Mouse (Mus musculus) lung, embryonic 15.5 days (tissue): ENCODE data around the gene Klhl5. TPM values are rescaled to one million over a fixed set of nuclear protein-coding genes. Genes with fewer than 3 reads are reported as not detected.
A peak's percentile ranks its signal among the peaks of the same experiment; 100 is the strongest.

ENCODE experiments used
- ATAC-seq: fragments of 200-750 bp; cut with Nextera tagmentation; 2 replicates; pipeline ENCODE4 v1.8.0; 2017; ENCODE audit warnings: moderate number of reproducible peaks, borderline replicate concordance; ENCODE audit not compliant: low FRiP score, low TSS enrichment; ENCODE audit errors: extremely low read depth
- H3K27ac ChIP-seq: fragments of 300-500 bp; sonication (generic); 2 replicates; pipeline ENCODE4 v1.5.1; 2015; ENCODE audit warnings: moderate library complexity, mild to moderate bottlenecking, inconsistent platforms
- H3K27me3 ChIP-seq: fragments of 300-500 bp; sonication (generic); 2 replicates; pipeline ENCODE4 v1.6.1; 2015; ENCODE audit warnings: inconsistent platforms
- H3K36me3 ChIP-seq: fragments of 300-500 bp; sonication (generic); 2 replicates; pipeline ENCODE4 v1.6.1; 2015; ENCODE audit warnings: inconsistent platforms
- H3K4me1 ChIP-seq: fragments of 300-500 bp; sonication (generic); 2 replicates; pipeline ENCODE4 v1.6.1; 2015; ENCODE audit warnings: inconsistent platforms
- H3K4me2 ChIP-seq: fragments of 300-500 bp; sonication (generic); 2 replicates; pipeline ENCODE4 v1.6.1; 2015; ENCODE audit warnings: inconsistent platforms, mild to moderate bottlenecking, moderate library complexity
- H3K4me3 ChIP-seq: fragments of 300-500 bp; sonication (generic); 2 replicates; pipeline ENCODE4 v1.5.1; 2015; ENCODE audit warnings: mild to moderate bottlenecking, inconsistent platforms
- H3K9ac ChIP-seq: fragments of 300-500 bp; sonication (generic); 2 replicates; pipeline ENCODE4 v1.6.1; 2015; ENCODE audit warnings: inconsistent platforms
- H3K9me3 ChIP-seq: fragments of 300-500 bp; sonication (generic); 2 replicates; pipeline ENCODE4 v1.6.1; 2016; ENCODE audit warnings: inconsistent platforms
- WGBS: fragments of 180-500 bp; shearing (Covaris S2); methylation state at CpG from one replicate; pipeline ENCODE4 v1.1.7; 2015; 5-methylcytosine and 5-hydroxymethylcytosine counted together
- polyA plus RNA-seq: library from polyadenylated mRNA; unstranded; fragments of >200 nt; fragmentation: Nextera tagmentation; extraction: Ambion mirVana; gene quantifications from 2 replicates; pipeline ENCODE4 v1.2.1, GENCODE M21; 2015

Gene Klhl5
- polyA plus RNA-seq: 26.8 and 28.6 TPM in 2 replicates

DNA sequence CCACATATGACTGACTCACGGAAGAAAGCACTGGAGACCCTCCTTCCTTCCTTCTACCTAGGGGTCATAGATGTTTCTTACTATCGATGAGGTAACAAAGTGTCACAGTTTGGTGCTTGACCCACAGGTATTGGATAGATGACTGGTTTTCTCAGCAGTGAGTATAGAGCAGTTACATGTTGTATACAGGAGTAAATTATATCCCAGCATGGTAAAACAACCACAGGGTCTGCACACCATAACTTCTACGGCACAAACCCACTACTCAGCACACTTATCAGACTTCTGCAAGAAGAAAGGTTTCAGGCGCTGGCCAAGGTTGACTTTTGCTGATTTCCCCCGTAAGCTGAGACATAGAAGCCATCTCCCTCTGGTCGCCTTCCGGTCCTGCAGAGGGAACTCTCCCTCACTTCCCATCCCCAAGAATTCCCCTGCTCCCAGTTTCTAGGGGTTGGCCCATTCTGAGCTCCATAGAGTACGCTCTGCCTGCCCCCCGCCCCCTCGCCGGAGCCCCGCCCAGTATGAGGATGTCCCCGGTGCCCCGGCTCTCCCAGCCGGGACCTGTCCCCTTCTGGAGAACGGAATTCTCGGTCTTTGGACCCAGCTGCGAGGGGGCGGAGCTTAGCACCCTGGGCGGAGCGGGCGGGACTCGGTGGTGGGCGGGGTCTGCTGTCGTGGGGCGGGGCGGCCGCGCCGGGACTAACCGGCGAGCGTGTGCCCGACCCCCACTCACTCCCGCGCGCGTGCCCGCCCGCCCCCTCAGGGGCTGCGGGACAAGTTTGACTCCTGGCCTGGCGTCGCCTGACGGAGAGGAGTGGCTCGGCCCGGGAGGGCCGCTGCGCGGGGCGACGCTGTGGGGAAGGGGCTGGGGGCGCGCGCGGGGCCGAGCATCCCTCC, at the start of gene Klhl5:
TSS of gene Klhl5 (plus strand) at position 664 of the 897 bp plus-strand sequence.
- ATAC-seq: peak; percentile 95

DNA sequence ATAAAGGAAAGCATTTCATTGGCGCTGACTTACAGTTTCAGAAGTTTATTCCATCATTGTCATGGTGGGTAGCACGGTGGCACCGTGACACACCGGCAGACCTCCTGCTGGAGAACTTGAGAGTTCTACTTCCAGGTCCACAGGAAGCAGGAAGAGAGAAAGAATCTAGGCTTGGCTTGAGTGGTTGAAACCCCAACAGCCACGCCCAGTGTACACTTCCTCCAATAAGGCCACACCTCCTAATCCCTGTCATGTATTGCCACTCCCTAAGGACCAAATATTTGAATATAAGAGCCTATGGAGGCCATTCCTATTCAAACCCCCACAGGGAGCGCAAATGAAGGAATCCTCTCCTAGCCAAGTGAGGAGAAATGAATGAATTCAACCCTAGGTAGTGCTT, 49.7 kb upstream of the Klhl5 start:
- ATAC-seq: no peak
- no peak overlapping the region for H3K4me3 ChIP-seq
- WGBS: 94% methylated on average over 6 of the region's 6 CpGs
- H3K36me3 ChIP-seq: no peaks in the 10 kb centered on the region
- no peaks in the 10 kb centered on the region for H3K27me3 ChIP-seq
- 0 out of 2 replicates have a peak overlapping the region, but pooled peaks have one; percentile 18 for H3K27ac ChIP-seq
- H3K9me3 ChIP-seq: no peaks in the 10 kb centered on the region
- H3K4me2 ChIP-seq: no peak overlapping the region
- no peak overlapping the region for H3K9ac ChIP-seq
- H3K4me1 ChIP-seq: no peaks in the 10 kb centered on the region

More for the DNA sequence above, at the start of gene Klhl5:
- H3K36me3 ChIP-seq: no peaks in the 10 kb centered on the region
- peak within 1 kb of the TSS; percentile 76 for H3K4me2 ChIP-seq
- H3K9ac ChIP-seq: peak within 1 kb of the TSS; percentile 88
- H3K27me3 ChIP-seq: no peaks in the 10 kb centered on the region
- H3K27ac ChIP-seq: peak within 1 kb of the TSS; percentile 88
- H3K9me3 ChIP-seq: no peaks in the 10 kb centered on the region
- WGBS: 3% methylated on average over 52 of the region's 56 CpGs
- peaks cover 31% of the 10 kb centered on the region for H3K4me1 ChIP-seq
- H3K4me3 ChIP-seq: peak within 1 kb of the TSS; percentile 88

DNA sequence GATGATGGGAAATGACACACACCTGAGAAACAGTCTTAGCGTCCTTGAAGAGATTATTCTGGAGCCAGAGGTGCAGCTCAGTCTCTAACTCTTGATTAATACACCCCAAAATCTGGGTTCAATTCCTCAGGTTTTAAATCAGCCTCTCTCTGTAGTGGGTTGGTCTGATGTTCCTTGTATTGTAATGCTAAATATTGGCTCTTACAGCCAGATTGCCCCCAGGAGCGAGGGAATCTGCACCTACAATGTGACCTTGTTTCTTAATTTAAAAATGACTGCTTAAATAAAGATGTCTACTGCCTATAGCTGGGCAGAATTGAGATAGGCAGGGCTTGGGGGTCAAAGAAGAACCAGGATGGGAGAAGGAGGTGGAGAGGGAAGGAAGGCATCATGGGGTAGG, 47.5 kb upstream of the Klhl5 start:
- no peak for ATAC-seq
- no peak overlapping the region for H3K9ac ChIP-seq
- WGBS: 76% methylated on average over 2 of the region's 2 CpGs

DNA sequence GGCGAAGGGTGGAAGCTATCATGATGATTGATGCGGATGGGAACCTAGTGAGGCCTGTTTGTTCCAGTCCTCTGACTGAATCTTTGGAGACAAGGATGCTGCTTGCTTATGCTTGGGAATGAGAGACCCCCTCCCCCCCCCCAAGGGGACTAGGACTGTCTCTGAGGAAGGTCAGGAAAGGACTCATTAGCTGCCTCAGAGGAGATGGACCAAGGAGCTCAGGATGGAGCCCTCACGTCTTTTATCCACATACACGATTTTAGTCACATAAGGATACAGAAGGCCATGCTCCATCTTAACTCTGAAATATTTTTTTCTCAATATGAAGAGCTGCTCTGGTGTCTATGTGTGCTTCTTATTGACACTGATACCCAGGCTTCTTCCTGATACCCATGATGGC, 45.1 kb upstream of the Klhl5 start:
- Histone ChIP-seq H3K4me2 (no peak overlapping the region), H3K4me1 (no peaks in the 10 kb centered on the region), H3K9ac (no peak overlapping the region), H3K27ac (no peak overlapping the region), H3K27me3 (no peaks in the 10 kb centered on the region), H3K9me3 (no peaks in the 10 kb centered on the region), H3K4me3 (no peak overlapping the region), H3K36me3 (no peaks in the 10 kb centered on the region)
- ATAC-seq: no peak
- 85% methylated on average over 4 of the region's 4 CpGs for WGBS

More for the DNA sequence above, 47.5 kb upstream of the Klhl5 start:
- no peak overlapping the region for H3K4me2 ChIP-seq
- H3K4me3 ChIP-seq: no peak overlapping the region
- H3K27ac ChIP-seq: no peak overlapping the region
- H3K9me3 ChIP-seq: no peaks in the 10 kb centered on the region
- H3K36me3 ChIP-seq: no peaks in the 10 kb centered on the region
- H3K4me1 ChIP-seq: no peaks in the 10 kb centered on the region
- H3K27me3 ChIP-seq: no peaks in the 10 kb centered on the region

DNA sequence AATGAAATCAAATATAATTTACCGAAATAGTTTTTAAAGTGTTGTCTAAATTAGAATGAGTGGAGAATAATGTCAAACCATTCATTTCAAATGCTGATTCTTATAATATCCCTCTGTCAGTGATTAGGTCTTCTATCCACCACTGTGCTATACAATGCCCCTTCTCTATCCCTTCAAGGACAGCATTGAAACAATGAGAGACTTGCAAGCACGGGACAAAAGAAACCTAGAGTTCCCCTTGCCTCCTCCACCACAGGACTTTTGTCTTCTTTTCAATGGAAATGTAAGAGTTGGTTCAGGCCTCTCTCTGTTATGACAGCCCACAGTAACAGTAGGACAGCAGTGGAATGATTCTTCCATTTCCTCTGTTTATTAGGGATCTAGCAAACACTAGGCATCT, 44.1 kb upstream of the Klhl5 start:
- 83% methylated on average over 2 of the region's 2 CpGs for whole genome bisulfite sequencing
- Histone ChIP-seq H3K27ac (no peak overlapping the region), H3K4me3 (no peak overlapping the region), H3K27me3 (no peaks in the 10 kb centered on the region), H3K36me3 (no peaks in the 10 kb centered on the region), H3K9me3 (no peaks in the 10 kb centered on the region), H3K9ac (no peak overlapping the region), H3K4me2 (no peak overlapping the region), H3K4me1 (no peaks in the 10 kb centered on the region)
- ATAC-seq: no peak

DNA sequence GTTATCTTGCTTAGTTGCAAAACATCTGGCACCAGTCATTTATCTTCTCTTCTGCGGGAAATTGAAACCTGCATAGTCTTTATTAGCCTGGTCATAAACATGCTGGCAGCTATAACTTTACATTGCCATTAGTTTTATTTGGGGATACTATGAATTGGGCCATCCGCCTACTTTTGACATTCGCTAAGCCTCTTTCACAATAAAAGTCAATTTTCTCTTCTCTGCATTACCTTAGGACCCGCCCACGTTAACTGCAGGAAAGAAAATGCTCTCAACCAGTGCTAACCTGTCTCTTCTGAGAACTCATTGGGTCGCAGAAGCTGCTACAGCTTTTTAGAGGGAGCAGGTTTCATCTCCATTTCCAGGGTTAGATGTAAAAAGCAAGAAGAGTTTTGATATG, 39.2 kb upstream of the Klhl5 start:
- H3K4me1 ChIP-seq: no peaks in the 10 kb centered on the region
- no peaks in the 10 kb centered on the region for H3K36me3 ChIP-seq
- no peak overlapping the region for H3K27ac ChIP-seq
- WGBS: 85% methylated on average over 6 of the region's 6 CpGs
- H3K4me3 ChIP-seq: no peak overlapping the region
- no peak overlapping the region for H3K9ac ChIP-seq
- no peak for ATAC-seq
- H3K27me3 ChIP-seq: no peaks in the 10 kb centered on the region
- H3K9me3 ChIP-seq: no peaks in the 10 kb centered on the region
- H3K4me2 ChIP-seq: no peak overlapping the region

DNA sequence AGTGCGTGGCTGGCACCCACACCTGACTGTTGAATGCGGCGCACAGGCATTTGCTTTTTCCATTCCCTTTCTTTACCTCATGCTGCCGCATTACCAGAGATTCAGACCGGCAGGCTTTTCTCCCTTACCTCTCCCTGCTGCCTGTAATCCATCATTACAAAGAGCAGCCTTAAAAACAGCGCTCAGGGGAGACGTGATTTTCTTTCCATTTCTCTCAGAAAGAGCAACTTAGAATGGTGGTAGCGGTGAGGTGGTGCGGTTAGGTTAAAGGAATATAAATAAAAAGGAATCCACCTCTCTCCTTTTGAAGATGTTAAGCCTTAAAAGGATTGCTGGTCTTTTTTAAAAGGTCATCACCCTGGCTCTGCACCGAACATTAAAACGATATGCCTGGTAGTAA, 37.5 kb upstream of the Klhl5 start:
- Histone ChIP-seq H3K9ac (no peak overlapping the region), H3K4me3 (no peak overlapping the region), H3K4me1 (no peaks in the 10 kb centered on the region), H3K4me2 (no peak overlapping the region), H3K27ac (no peak overlapping the region), H3K36me3 (no peaks in the 10 kb centered on the region), H3K27me3 (no peaks in the 10 kb centered on the region), H3K9me3 (no peaks in the 10 kb centered on the region)
- ATAC-seq: no peak
- WGBS: 74% methylated on average over 11 of the region's 11 CpGs

DNA sequence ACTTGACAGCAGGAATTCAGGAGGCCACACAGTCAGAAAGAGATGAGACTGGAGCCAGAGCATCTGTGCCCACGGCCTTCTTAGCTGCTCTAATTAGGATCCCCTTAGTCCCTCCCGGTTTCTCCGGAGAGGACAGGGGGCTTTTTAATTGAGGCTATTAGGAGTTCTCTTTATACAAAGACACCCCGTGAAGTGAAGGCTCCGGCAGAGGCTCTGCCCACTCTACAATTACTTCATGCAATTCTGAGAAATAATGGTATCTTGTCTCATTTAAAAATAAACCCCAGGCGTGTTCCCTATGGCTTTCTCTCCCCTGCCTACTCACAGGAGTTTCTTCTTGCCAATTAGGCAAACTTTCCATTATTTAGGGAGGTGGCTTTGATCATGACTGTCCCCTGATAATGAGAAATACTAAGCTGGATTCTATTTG, 35.6 kb upstream of the Klhl5 start:
- Histone ChIP-seq H3K4me1 (no peaks in the 10 kb centered on the region), H3K9ac (no peak overlapping the region), H3K27ac (no peak overlapping the region), H3K4me2 (no peak overlapping the region), H3K9me3 (no peaks in the 10 kb centered on the region), H3K27me3 (no peaks in the 10 kb centered on the region), H3K4me3 (no peak overlapping the region), H3K36me3 (no peaks in the 10 kb centered on the region)
- 64% methylated on average over 6 of the region's 6 CpGs for WGBS
- no peak for ATAC-seq

DNA sequence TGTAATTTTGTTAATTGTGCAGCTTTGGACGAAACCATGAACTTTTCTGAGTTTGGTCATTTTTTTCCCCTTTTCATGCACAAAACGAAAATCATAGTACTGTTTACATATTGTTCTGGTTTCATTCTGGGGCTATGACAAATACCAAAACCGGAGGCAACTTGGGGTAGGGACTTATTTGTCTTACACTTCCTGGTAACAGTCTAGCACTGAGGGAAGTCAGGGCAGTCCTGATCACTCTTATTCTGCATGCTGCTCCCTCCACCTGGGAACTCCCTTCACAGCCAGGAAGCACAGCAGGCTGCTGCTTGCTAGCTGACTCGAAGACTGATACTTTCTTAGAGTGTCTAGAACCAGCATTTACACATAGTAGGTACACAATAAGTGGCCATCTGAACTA, 34.1 kb upstream of the Klhl5 start:
- no peak overlapping the region for H3K9ac ChIP-seq
- H3K4me3 ChIP-seq: no peak overlapping the region
- H3K36me3 ChIP-seq: no peaks in the 10 kb centered on the region
- H3K4me2 ChIP-seq: no peak overlapping the region
- no peak for ATAC-seq
- no peaks in the 10 kb centered on the region for H3K9me3 ChIP-seq
- 57% methylated on average over 4 of the region's 4 CpGs for WGBS
- no peak overlapping the region for H3K27ac ChIP-seq
- H3K4me1 ChIP-seq: no peaks in the 10 kb centered on the region
- H3K27me3 ChIP-seq: no peaks in the 10 kb centered on the region

DNA sequence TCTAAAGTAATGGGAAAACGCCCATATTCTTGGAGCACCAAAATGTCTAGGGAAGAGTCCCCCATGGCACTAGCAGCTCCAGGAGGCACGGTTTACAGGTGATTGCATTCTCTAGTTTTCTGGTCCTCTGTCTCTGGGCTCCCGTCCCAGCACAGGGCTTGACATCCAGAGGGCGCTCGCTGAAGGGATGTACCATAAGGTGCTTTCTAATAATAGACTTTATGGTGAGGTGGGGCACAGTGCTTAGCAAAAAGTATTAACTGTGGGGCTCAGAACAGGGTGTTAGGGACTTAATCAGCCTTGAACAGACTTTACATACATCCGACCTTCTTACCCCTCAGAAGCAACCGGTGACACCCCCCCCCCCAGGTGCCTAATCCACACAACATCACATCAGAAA, 32.6 kb upstream of the Klhl5 start:
- no peak for ATAC-seq

DNA sequence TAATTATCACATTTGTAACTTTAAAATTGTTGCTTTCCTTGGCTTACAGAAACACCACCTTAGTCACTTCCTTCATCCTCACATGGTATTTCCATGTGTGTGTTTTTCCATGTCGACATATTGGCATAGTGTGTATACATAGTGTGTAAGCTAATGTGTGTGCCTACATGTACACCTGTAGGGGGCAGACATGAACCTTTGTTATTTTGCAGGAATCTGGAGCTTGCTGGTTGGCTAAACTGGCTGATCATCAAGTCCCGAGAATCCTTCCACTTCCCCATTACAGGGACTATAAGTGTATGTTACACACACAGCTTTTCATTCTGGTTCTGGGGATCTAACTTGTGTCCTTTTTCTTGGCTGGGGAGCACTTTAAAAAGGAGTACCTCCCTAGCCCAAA, 31.3 kb upstream of the Klhl5 start:
- H3K4me3 ChIP-seq: no peak overlapping the region
- H3K4me1 ChIP-seq: no peaks in the 10 kb centered on the region
- H3K27ac ChIP-seq: no peak overlapping the region
- no peak overlapping the region for H3K4me2 ChIP-seq
- no peak for ATAC-seq
- no peaks in the 10 kb centered on the region for H3K9me3 ChIP-seq
- H3K36me3 ChIP-seq: no peaks in the 10 kb centered on the region
- no peaks in the 10 kb centered on the region for H3K27me3 ChIP-seq
- WGBS: 58% methylated on average over 2 of the region's 2 CpGs
- H3K9ac ChIP-seq: no peak overlapping the region

More for the DNA sequence above, 32.6 kb upstream of the Klhl5 start:
- Histone ChIP-seq H3K4me1 (no peaks in the 10 kb centered on the region), H3K4me3 (no peak overlapping the region), H3K27ac (no peak overlapping the region), H3K9me3 (no peaks in the 10 kb centered on the region), H3K36me3 (no peaks in the 10 kb centered on the region), H3K27me3 (no peaks in the 10 kb centered on the region), H3K4me2 (no peak overlapping the region), H3K9ac (no peak overlapping the region)
- WGBS: 64% methylated on average over 7 of the region's 7 CpGs

DNA sequence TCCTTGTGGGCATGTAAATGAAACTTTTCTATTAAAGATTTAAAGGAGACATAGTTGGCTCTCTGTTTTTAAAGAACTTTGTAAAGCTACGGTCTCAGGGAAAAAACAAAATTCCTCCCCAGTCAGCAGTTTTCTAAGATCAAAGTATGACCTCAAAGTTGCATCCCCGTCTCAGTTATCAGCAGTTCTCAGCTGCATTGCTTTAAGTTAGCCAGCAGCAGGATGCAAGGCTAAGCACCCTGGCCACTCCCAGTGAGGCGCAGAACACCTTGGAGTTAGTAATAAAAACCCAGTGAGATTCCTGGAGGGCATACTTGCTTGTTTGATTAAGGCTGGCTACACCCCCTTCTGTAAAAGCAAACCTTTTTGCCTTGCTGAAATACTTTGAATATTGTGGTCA, 30.6 kb upstream of the Klhl5 start:
- H3K4me3 ChIP-seq: no peak overlapping the region
- H3K36me3 ChIP-seq: no peaks in the 10 kb centered on the region
- no peak for ATAC-seq
- H3K4me2 ChIP-seq: no peak overlapping the region
- no peaks in the 10 kb centered on the region for H3K4me1 ChIP-seq
- no peak overlapping the region for H3K27ac ChIP-seq
- H3K9me3 ChIP-seq: no peaks in the 10 kb centered on the region
- 23% methylated on average over 3 of the region's 3 CpGs for WGBS
- no peak overlapping the region for H3K9ac ChIP-seq
- H3K27me3 ChIP-seq: no peaks in the 10 kb centered on the region
